ENCODE assay signal across 13 mouse cellular contexts in the genomic region with DNA sequence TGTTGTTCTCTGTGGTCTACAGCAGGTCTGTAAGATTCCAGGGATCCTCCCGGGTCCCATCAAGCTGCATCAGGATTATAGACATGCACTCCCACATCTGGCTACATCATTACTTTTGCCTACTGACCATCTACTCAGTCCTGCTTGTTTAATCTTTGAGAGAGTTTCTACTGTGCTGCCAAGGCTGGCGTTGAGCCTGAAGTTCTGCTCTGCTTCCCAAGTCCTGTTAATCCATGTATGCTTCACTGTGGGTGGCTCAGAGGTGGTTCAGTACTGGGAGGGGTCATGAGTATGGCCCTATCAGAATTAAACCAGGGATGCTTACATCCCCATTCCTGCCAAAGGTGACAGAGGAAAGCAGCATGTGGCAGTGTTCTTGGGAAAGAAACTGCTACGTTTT.
"Had no signal": no experiment of that assay in that cellular context is flagged by ENCODE, and none has a peak within 500 bp of the region (broad histone marks: within the 10 kb centered on the region; RNA-seq: fewer than 3 reads in every experiment).

No protein-coding gene starts in this region.

- DNase-seq: layer of hippocampus, adult 9-11 months; layer of hippocampus, postnatal 36 days; lung, adult 18-20 months; right cerebral cortex, adult 18-20 months; right cerebral cortex, postnatal 25 days; thymus, postnatal 4 days had no signal

- ATAC-seq: intestine, embryonic 15.5 days; midbrain, embryonic 13.5 days had no signal

- H3K4me3 ChIP-seq: intestine, embryonic 15.5 days; limb, embryonic 15.5 days; midbrain, embryonic 13.5 days; myocyte; neural tube, embryonic 15.5 days had no signal

- H3K4me1 ChIP-seq: intestine, embryonic 15.5 days; limb, embryonic 15.5 days had no signal

- H3K9ac ChIP-seq: intestine, embryonic 15.5 days; limb, embryonic 15.5 days; liver, embryonic 14.5 days; midbrain, embryonic 13.5 days; neural tube, embryonic 15.5 days had no signal

- H3K9me3 ChIP-seq: intestine, embryonic 15.5 days; limb, embryonic 15.5 days; midbrain, embryonic 13.5 days; neural tube, embryonic 15.5 days had no signal

- H3K27ac ChIP-seq: intestine, embryonic 15.5 days; limb, embryonic 15.5 days; liver, embryonic 14.5 days; midbrain, embryonic 13.5 days; neural tube, embryonic 15.5 days; stomach, postnatal 0 days had no signal

- H3K4me2 ChIP-seq: intestine, embryonic 15.5 days; limb, embryonic 15.5 days; midbrain, embryonic 13.5 days; neural tube, embryonic 15.5 days had no signal

- H3K27me3 ChIP-seq: intestine, embryonic 15.5 days; limb, embryonic 15.5 days; midbrain, embryonic 13.5 days; neural tube, embryonic 15.5 days had no signal
